Mouse (Mus musculus): Measurements from ENCODE around the gene Dcaf15. TPM values are rescaled to one million over a fixed set of nuclear protein-coding genes. Genes with fewer than 3 reads are reported as not detected.
A peak's percentile ranks its signal among the peaks of the same experiment; 100 is the strongest.

Dcaf15 gene
- polyA plus RNA-seq, 1 experiment from 2014 or later, result 6.8 TPM

- H3K4me2 ChIP-seq, result no peak overlapping the region
- 65% methylated on average over 17 of the region's 17 CpGs for WGBS
- H3K9me3 ChIP-seq, result no peaks in the 10 kb centered on the region
- H3K4me3 ChIP-seq (replicated peaks), result no peak overlapping the region
- no peaks in the 10 kb centered on the region for H3K4me1 ChIP-seq
- H3K9ac ChIP-seq, result no peak overlapping the region
- 0 out of 2 replicates have a peak, but pooled peaks cover 6% of the 10 kb centered on the region for H3K36me3 ChIP-seq
- no peak overlapping the region for H3K27ac ChIP-seq
- no peaks in the 10 kb centered on the region for H3K27me3 ChIP-seq (replicated peaks)
- no peak for ATAC-seq (ENCODE audit: insufficient read depth, low FRiP score, low read depth)
Measured at GRCm38 (mm10) chr8:84127202-84127901, 22.8 kb upstream of the Dcaf15 start.

- H3K9me3 ChIP-seq, result no peaks in the 10 kb centered on the region
- ATAC-seq (ENCODE audit: insufficient read depth, low FRiP score, low read depth), result no peak
Measured at GRCm38 (mm10) chr8:84126742-84127141, 22.2 kb upstream of the Dcaf15 start.

GRCm38 (mm10) chr8:84125656-84126055 is 21.1 kb upstream of the Dcaf15 start, which contains the start of gene Podnl1:
Gene Podnl1 (plus strand): TSS chr8:84125989.
- 37% methylated on average over 9 of the region's 9 CpGs for WGBS

More at GRCm38 (mm10) chr8:84126742-84127141, 22.2 kb upstream of the Dcaf15 start:
- Histone ChIP-seq H3K36me3 (no peaks in the 10 kb centered on the region), H3K4me3 (replicated peaks) (no peak overlapping the region), H3K4me1 (no peaks in the 10 kb centered on the region), H3K9ac (no peak overlapping the region), H3K4me2 (no peak overlapping the region), H3K27me3 (replicated peaks) (no peaks in the 10 kb centered on the region), H3K27ac (no peak overlapping the region)
- 63% methylated on average over 2 of the region's 2 CpGs for WGBS

GRCm38 (mm10) chr8:84122151-84122550 is 17.6 kb upstream of the Dcaf15 start:
- Histone ChIP-seq H3K4me1 (no peaks in the 10 kb centered on the region), H3K27ac (no peak overlapping the region), H3K4me3 (replicated peaks) (no peak overlapping the region), H3K27me3 (replicated peaks) (no peaks in the 10 kb centered on the region), H3K9ac (no peak overlapping the region), H3K36me3 (no peaks in the 10 kb centered on the region), H3K9me3 (no peaks in the 10 kb centered on the region), H3K4me2 (no peak overlapping the region)
- WGBS, result 76% methylated on average over 3 of the region's 3 CpGs
- no peak for ATAC-seq (ENCODE audit: insufficient read depth, low FRiP score, low read depth)

More at GRCm38 (mm10) chr8:84125656-84126055, 21.1 kb upstream of the Dcaf15 start, which contains the start of gene Podnl1:
- Histone ChIP-seq H3K9ac (no peak within 1 kb of the TSS), H3K27me3 (replicated peaks) (no peaks in the 10 kb centered on the region), H3K4me3 (replicated peaks) (no peak within 1 kb of the TSS), H3K9me3 (no peaks in the 10 kb centered on the region), H3K36me3 (no peaks in the 10 kb centered on the region), H3K27ac (no peak within 1 kb of the TSS), H3K4me1 (no peaks in the 10 kb centered on the region), H3K4me2 (no peak within 1 kb of the TSS)
- no peak for ATAC-seq (ENCODE audit: insufficient read depth, low FRiP score, low read depth)

- Histone ChIP-seq H3K9me3 (no peaks in the 10 kb centered on the region), H3K27ac (no peak overlapping the region), H3K4me3 (replicated peaks) (no peak overlapping the region), H3K4me2 (no peak overlapping the region), H3K36me3 (no peaks in the 10 kb centered on the region), H3K27me3 (replicated peaks) (no peaks in the 10 kb centered on the region), H3K4me1 (no peaks in the 10 kb centered on the region), H3K9ac (no peak overlapping the region)
- no peak for ATAC-seq (ENCODE audit: insufficient read depth, low FRiP score, low read depth)
- 84% methylated on average over 6 of the region's 6 CpGs for WGBS
Measured at GRCm38 (mm10) chr8:84115646-84116045, 11.1 kb upstream of the Dcaf15 start.

- 81% methylated on average over 6 of the region's 6 CpGs for WGBS
- no peak overlapping the region for H3K4me2 ChIP-seq
- no peak for ATAC-seq (ENCODE audit: insufficient read depth, low FRiP score, low read depth)
Measured at GRCm38 (mm10) chr8:84106216-84107040, 1.9 kb upstream of the Dcaf15 start.

GRCm38 (mm10) chr8:84105676-84106075 is 1.1 kb upstream of the Dcaf15 start:
- H3K27ac ChIP-seq, result no peak overlapping the region
- H3K4me1 ChIP-seq, result peaks cover 14% of the 10 kb centered on the region
- no peak overlapping the region for H3K9ac ChIP-seq
- peaks cover 8% of the 10 kb centered on the region for H3K36me3 ChIP-seq
- H3K9me3 ChIP-seq, result no peaks in the 10 kb centered on the region
- no peak for ATAC-seq (ENCODE audit: insufficient read depth, low FRiP score, low read depth)
- H3K27me3 ChIP-seq (replicated peaks), result no peaks in the 10 kb centered on the region
- H3K4me3 ChIP-seq (replicated peaks), result no peak overlapping the region
- no peak overlapping the region for H3K4me2 ChIP-seq
- 80% methylated on average over 2 of the region's 2 CpGs for WGBS

More at GRCm38 (mm10) chr8:84106216-84107040, 1.9 kb upstream of the Dcaf15 start:
- no peak overlapping the region for H3K9ac ChIP-seq
- H3K4me1 ChIP-seq, result peaks cover 14% of the 10 kb centered on the region
- no peak overlapping the region for H3K4me3 ChIP-seq (replicated peaks)
- H3K27me3 ChIP-seq (replicated peaks), result no peaks in the 10 kb centered on the region
- H3K36me3 ChIP-seq, result peaks cover 6% of the 10 kb centered on the region
- no peak overlapping the region for H3K27ac ChIP-seq
- no peaks in the 10 kb centered on the region for H3K9me3 ChIP-seq

- no peaks in the 10 kb centered on the region for H3K27me3 ChIP-seq (replicated peaks)
- peak; percentile 61 for ATAC-seq (ENCODE audit: insufficient read depth, low FRiP score, low read depth)
- peak overlapping the region; percentile 71 for H3K4me2 ChIP-seq
- peak overlapping the region; percentile 81 for H3K4me3 ChIP-seq (replicated peaks)
- peak overlapping the region; percentile 61 for H3K9ac ChIP-seq
- H3K27ac ChIP-seq, result peak overlapping the region; percentile 86
- H3K36me3 ChIP-seq, result peaks cover 8% of the 10 kb centered on the region
- H3K4me1 ChIP-seq, result peaks cover 14% of the 10 kb centered on the region
- WGBS, result 2% methylated on average over 25 of the region's 29 CpGs
- no peaks in the 10 kb centered on the region for H3K9me3 ChIP-seq
Measured at GRCm38 (mm10) chr8:84104221-84104620, 347 bp downstream of the Dcaf15 start.

- H3K36me3 ChIP-seq, result peaks cover 9% of the 10 kb centered on the region
- H3K27ac ChIP-seq, result peak overlapping the region; percentile 86; the same call in 1 of the 2 replicates
- H3K9ac ChIP-seq, result peak overlapping the region; percentile 61
- no peak for ATAC-seq (ENCODE audit: insufficient read depth, low FRiP score, low read depth)
- peak overlapping the region; percentile 81 for H3K4me3 ChIP-seq (replicated peaks)
- no peaks in the 10 kb centered on the region for H3K27me3 ChIP-seq (replicated peaks)
- peaks cover 14% of the 10 kb centered on the region for H3K4me1 ChIP-seq
- no peaks in the 10 kb centered on the region for H3K9me3 ChIP-seq
- peak overlapping the region; percentile 71 for H3K4me2 ChIP-seq
- 40% methylated on average over 3 of the region's 3 CpGs for WGBS
Measured at GRCm38 (mm10) chr8:84103601-84104000, 967 bp downstream of the Dcaf15 start.

GRCm38 (mm10) chr8:84101476-84102270 is 2.9 kb downstream of the Dcaf15 start:
- H3K9ac ChIP-seq, result no peak overlapping the region
- 91% methylated on average over 25 of the region's 25 CpGs for WGBS
- no peak overlapping the region for H3K4me2 ChIP-seq
- H3K4me3 ChIP-seq (replicated peaks), result no peak overlapping the region
- H3K36me3 ChIP-seq, result peaks cover 28% of the 10 kb centered on the region
- H3K27me3 ChIP-seq (replicated peaks), result no peaks in the 10 kb centered on the region
- H3K4me1 ChIP-seq, result peaks cover 14% of the 10 kb centered on the region
- H3K9me3 ChIP-seq, result no peaks in the 10 kb centered on the region
- no peak for ATAC-seq (ENCODE audit: insufficient read depth, low FRiP score, low read depth)
- no peak overlapping the region for H3K27ac ChIP-seq

GRCm38 (mm10) chr8:84098376-84098775 is 6.2 kb downstream of the Dcaf15 start:
- peaks cover 54% of the 10 kb centered on the region for H3K36me3 ChIP-seq
- no peaks in the 10 kb centered on the region for H3K9me3 ChIP-seq
- no peak for ATAC-seq (ENCODE audit: insufficient read depth, low FRiP score, low read depth)
- no peak overlapping the region for H3K9ac ChIP-seq
- H3K4me1 ChIP-seq, result peaks cover 6% of the 10 kb centered on the region; the same call in 1 of the 2 replicates
- 94% methylated on average over 7 of the region's 7 CpGs for WGBS
- H3K4me2 ChIP-seq, result no peak overlapping the region
- no peak overlapping the region for H3K4me3 ChIP-seq (replicated peaks)
- H3K27me3 ChIP-seq (replicated peaks), result no peaks in the 10 kb centered on the region
- no peak overlapping the region for H3K27ac ChIP-seq
